ENCODE assay signal across 8 mouse cellular contexts in the genomic region with DNA sequence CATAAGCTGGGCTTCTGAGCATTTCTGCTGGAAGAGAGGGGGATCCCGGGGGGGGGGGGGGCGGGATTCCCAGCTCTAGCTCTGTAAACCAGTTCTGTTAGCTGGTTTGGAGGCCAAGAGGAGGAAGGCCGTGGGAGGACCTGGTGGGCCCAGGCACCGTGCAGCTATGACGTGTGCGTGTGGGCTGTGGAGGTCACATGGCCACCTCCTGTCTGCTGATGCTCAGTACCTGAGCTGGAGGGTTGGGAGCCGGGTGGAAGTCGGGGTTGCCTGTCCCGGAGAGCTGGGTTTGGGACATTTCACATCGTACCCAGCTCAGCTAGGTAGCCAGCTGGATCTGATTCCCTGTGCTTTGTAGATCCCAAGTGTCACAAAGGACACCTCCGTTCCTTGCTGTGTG. TPM values are rescaled to one million over a fixed set of nuclear protein-coding genes. Genes with fewer than 3 reads are reported as not detected.
DNase-seq lines count a peak whose midpoint lies in the region; ATAC-seq lines count a peak whose summit lies in the region.

No protein-coding gene starts in this region.

- peaks cover 29% of the 10 kb centered on the region for H3K4me1 ChIP-seq in kidney, embryonic 16.5 days (ENCODE audit: insufficient read depth, low read length)
- H3K4me1 ChIP-seq in hindbrain, embryonic 11.5 days (replicated peaks; ENCODE audit: control insufficient read depth, insufficient read depth, low read length), result peaks cover 10% of the 10 kb centered on the region
- peaks cover 55% of the 10 kb centered on the region for H3K4me1 ChIP-seq in neural tube, embryonic 12.5 days
- peaks cover 11% of the 10 kb centered on the region for H3K4me1 ChIP-seq in liver, embryonic 11.5 days (replicated peaks; ENCODE audit: control insufficient read depth, insufficient read depth, low read length)

- H3K27ac ChIP-seq in kidney, embryonic 16.5 days (ENCODE audit: low read length), result no peak overlapping the region
- no peak overlapping the region for H3K27ac ChIP-seq in hindbrain, embryonic 11.5 days (ENCODE audit: low read depth, low read length)
- no peak overlapping the region for H3K27ac ChIP-seq in neural tube, embryonic 12.5 days
- no peak overlapping the region for H3K27ac ChIP-seq in liver, embryonic 11.5 days (ENCODE audit: low read depth, low read length)

- no peaks in the 10 kb centered on the region for H3K36me3 ChIP-seq in kidney, embryonic 16.5 days (ENCODE audit: insufficient read depth, low read length)
- H3K36me3 ChIP-seq in hindbrain, embryonic 11.5 days (ENCODE audit: control insufficient read depth, insufficient read depth, low read length), result no peaks in the 10 kb centered on the region
- H3K36me3 ChIP-seq in neural tube, embryonic 12.5 days, result no peaks in the 10 kb centered on the region
- H3K36me3 ChIP-seq in liver, embryonic 11.5 days (ENCODE audit: control insufficient read depth, insufficient read depth, low read length), result no peaks in the 10 kb centered on the region

- intact Hi-C loops in gastrocnemius, postnatal 14 days (cut with DNase I; ENCODE audit: low total_unique reads), result no loop called here

- peaks cover 41% of the 10 kb centered on the region for H3K27me3 ChIP-seq in kidney, embryonic 16.5 days (ENCODE audit: insufficient read depth, low read length)
- H3K27me3 ChIP-seq in hindbrain, embryonic 11.5 days (ENCODE audit: control insufficient read depth, insufficient read depth, low read length), result peaks cover 3% of the 10 kb centered on the region; the same call in 1 of the 2 replicates
- peaks cover 14% of the 10 kb centered on the region; the same call in 1 of the 2 replicates for H3K27me3 ChIP-seq in neural tube, embryonic 12.5 days (replicated peaks)
- peaks cover 54% of the 10 kb centered on the region for H3K27me3 ChIP-seq in liver, embryonic 11.5 days (replicated peaks; ENCODE audit: control insufficient read depth, insufficient read depth, low read length)

- no peak for DNase-seq in kidney, postnatal 25 days
- DNase-seq in cerebellum, postnatal 25 days, result peak; percentile 54 to 67
- no peak for DNase-seq in hindbrain, embryonic 11.5 days (ENCODE audit: low spot score)
- no peak for DNase-seq in urinary bladder, postnatal 25 days (ENCODE audit: low spot score)
- DNase-seq in liver, embryonic 11.5 days (ENCODE audit: low spot score), result no peak
- no peak for DNase-seq in gastrocnemius, postnatal 14 days

- peak overlapping the region; percentile 97 for H3K4me2 ChIP-seq in kidney, embryonic 16.5 days (replicated peaks; ENCODE audit: low read depth, low read length)
- peak overlapping the region; percentile 86 for H3K4me2 ChIP-seq in hindbrain, embryonic 11.5 days (replicated peaks; ENCODE audit: low read depth, low read length)
- H3K4me2 ChIP-seq in neural tube, embryonic 12.5 days (replicated peaks), result peak overlapping the region; percentile 86
- no peak overlapping the region for H3K4me2 ChIP-seq in liver, embryonic 11.5 days

- no peak overlapping the region for H3K9ac ChIP-seq in kidney, embryonic 16.5 days (replicated peaks; ENCODE audit: low read length)
- peak overlapping the region; percentile 93 for H3K9ac ChIP-seq in hindbrain, embryonic 11.5 days (ENCODE audit: low read depth, low read length)
- peak overlapping the region; percentile 89 for H3K9ac ChIP-seq in neural tube, embryonic 12.5 days
- H3K9ac ChIP-seq in liver, embryonic 11.5 days (ENCODE audit: low read depth, low read length), result no peak overlapping the region

- 0 out of 2 replicates have a peak overlapping the region, but pooled peaks have one; percentile 67 for H3K4me3 ChIP-seq in kidney, embryonic 16.5 days (ENCODE audit: low read length)
- peak overlapping the region; percentile 89 for H3K4me3 ChIP-seq in hindbrain, embryonic 11.5 days (ENCODE audit: low read depth, low read length)
- peak overlapping the region; percentile 64 for H3K4me3 ChIP-seq in neural tube, embryonic 12.5 days
- no peak overlapping the region for H3K4me3 ChIP-seq in liver, embryonic 11.5 days (ENCODE audit: low read depth, low read length)

- no peaks in the 10 kb centered on the region for H3K9me3 ChIP-seq in kidney, embryonic 16.5 days (ENCODE audit: low read length)
- no peaks in the 10 kb centered on the region for H3K9me3 ChIP-seq in hindbrain, embryonic 11.5 days (ENCODE audit: control insufficient read depth, low read length)
- no peaks in the 10 kb centered on the region for H3K9me3 ChIP-seq in neural tube, embryonic 12.5 days
- H3K9me3 ChIP-seq in liver, embryonic 11.5 days (ENCODE audit: control insufficient read depth, low read length), result no peaks in the 10 kb centered on the region

- no peak for ATAC-seq in kidney, embryonic 16.5 days (ENCODE audit: low FRiP score, low TSS enrichment)
- no peak for ATAC-seq in hindbrain, embryonic 11.5 days (ENCODE audit: low FRiP score)
- no peak for ATAC-seq in neural tube, embryonic 12.5 days (ENCODE audit: low FRiP score, low read depth)
- ATAC-seq in liver, embryonic 11.5 days (replicated peaks; ENCODE audit: low FRiP score), result no peak

- WGBS in kidney, embryonic 16.5 days, result 37% methylated on average over 9 of the region's 11 CpGs
- WGBS in hindbrain, embryonic 11.5 days, result 39% methylated on average over 11 of the region's 11 CpGs
- WGBS in neural tube, embryonic 12.5 days, result 39% methylated on average over 11 of the region's 11 CpGs
- WGBS in liver, embryonic 11.5 days, result 42% methylated on average over 10 of the region's 11 CpGs

RNA-seq across cellular contexts. Expression of gene Rab6b, which starts 1.8 kb away (rescaled TPM):
- polyA plus RNA-seq in kidney, embryonic 16.5 days (2015; fragmentation: Nextera tagmentation; extraction: Ambion mirVana), result 5.2 and 6.1 TPM in 2 replicates
- 24.1 and 24.2 TPM in 2 replicates for polyA plus RNA-seq in hindbrain, embryonic 11.5 days (2014; fragmentation: Nextera tagmentation; extraction: Ambion mirVana)
- 55.5 and 61.1 TPM in 2 replicates for polyA plus RNA-seq in neural tube, embryonic 12.5 days (2016; fragmentation: Nextera tagmentation; extraction: Ambion mirVana)
- polyA plus RNA-seq in liver, embryonic 11.5 days (2014; fragmentation: Nextera tagmentation; extraction: Ambion mirVana), result 0.44 and 0.45 TPM in 2 replicates
- under 1 TPM; 0.78 to 0.96 TPM for total RNA-seq in gastrocnemius, postnatal 14 days (2021)

Comparison
In these comparisons a context has a peak if more than half of its experiments do, and no peak if none do; other contexts are left out.
1. H3K9ac ChIP-seq: peak in hindbrain, embryonic 11.5 days (single experiment) and neural tube, embryonic 12.5 days (single experiment); none in kidney, embryonic 16.5 days (single experiment) and liver, embryonic 11.5 days (single experiment).
2. DNase-seq: peak in cerebellum, postnatal 25 days (2 of 2); none in kidney, postnatal 25 days (0 of 2), hindbrain, embryonic 11.5 days (single experiment), urinary bladder, postnatal 25 days (single experiment), liver, embryonic 11.5 days (single experiment) and gastrocnemius, postnatal 14 days (single experiment).